Mouse (Mus musculus): ENCODE results near the gene Wdr27.

Wdr27 gene

GRCm38 (mm10) chr17:14817975-14818374, 125.0 kb downstream of the Wdr27 start:
- Histone ChIP-seq H3K27me3 (ENCODE audit: control insufficient read depth, insufficient read depth, low read length, poor library complexity, severe bottlenecking) (no peaks in the 10 kb centered on the region), H3K36me3 (ENCODE audit: control insufficient read depth, insufficient read depth, low read length, poor library complexity, severe bottlenecking) (no peaks in the 10 kb centered on the region)
- no peak for DNase-seq (ENCODE audit: low read depth, low spot score)

DNA sequence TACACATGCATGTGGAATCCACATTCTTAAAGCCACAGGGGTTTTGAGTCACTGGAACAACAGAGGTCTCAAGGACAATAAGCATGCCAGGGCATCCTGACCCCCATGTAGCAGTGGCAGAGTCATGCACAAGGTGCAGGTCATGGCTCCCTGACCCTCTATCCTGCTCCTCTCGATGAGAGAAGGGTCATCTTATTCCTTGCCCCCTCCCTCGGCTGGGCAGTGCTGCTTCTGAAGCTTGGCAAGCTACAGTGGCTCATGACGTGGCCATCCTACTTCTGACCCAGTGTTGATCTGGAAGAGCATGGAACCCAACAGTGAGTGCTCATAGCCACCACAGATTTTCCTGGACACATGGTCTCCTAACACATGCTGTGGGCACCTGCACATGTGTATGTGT, 126.9 kb downstream of the Wdr27 start:
- Histone ChIP-seq H3K27me3 (ENCODE audit: control insufficient read depth, insufficient read depth, low read length, poor library complexity, severe bottlenecking) (no peaks in the 10 kb centered on the region), H3K36me3 (ENCODE audit: control insufficient read depth, insufficient read depth, low read length, poor library complexity, severe bottlenecking) (no peaks in the 10 kb centered on the region)
- no peak for DNase-seq (ENCODE audit: low read depth, low spot score)

GRCm38 (mm10) chr17:14815304-14815703, 127.7 kb downstream of the Wdr27 start:
- Histone ChIP-seq H3K36me3 (ENCODE audit: control insufficient read depth, insufficient read depth, low read length, poor library complexity, severe bottlenecking) (no peaks in the 10 kb centered on the region), H3K27me3 (ENCODE audit: control insufficient read depth, insufficient read depth, low read length, poor library complexity, severe bottlenecking) (no peaks in the 10 kb centered on the region)
- no peak for DNase-seq (ENCODE audit: low read depth, low spot score)

GRCm38 (mm10) chr17:14812631-14813030, 130.3 kb downstream of the Wdr27 start:
- no peaks in the 10 kb centered on the region for H3K36me3 ChIP-seq (ENCODE audit: control insufficient read depth, insufficient read depth, low read length, poor library complexity, severe bottlenecking)
- no peaks in the 10 kb centered on the region for H3K27me3 ChIP-seq (ENCODE audit: control insufficient read depth, insufficient read depth, low read length, poor library complexity, severe bottlenecking)
- DNase-seq (ENCODE audit: low read depth, low spot score), result no peak

DNA sequence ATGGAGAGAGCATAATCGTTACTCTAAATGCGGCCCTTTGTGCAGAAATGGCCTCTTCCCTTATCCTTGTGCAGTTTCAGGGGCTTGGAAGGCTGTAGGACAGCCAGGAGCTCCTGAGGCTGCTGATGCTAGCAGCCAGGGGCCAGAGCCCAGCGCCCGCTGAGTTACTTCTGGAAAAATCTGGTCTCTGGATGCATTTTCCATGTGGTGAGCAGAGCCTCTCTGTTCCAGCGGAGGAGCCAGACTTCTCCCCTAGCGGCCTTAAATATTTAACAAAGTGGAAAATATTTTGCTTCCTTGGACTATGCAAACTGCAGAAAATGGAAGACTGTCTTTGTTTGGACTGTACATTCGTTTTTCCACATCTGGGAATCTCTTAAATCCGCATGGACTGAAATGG, 130.9 kb downstream of the Wdr27 start:
- no peak for DNase-seq (ENCODE audit: low read depth, low spot score)
- Histone ChIP-seq H3K27me3 (ENCODE audit: control insufficient read depth, insufficient read depth, low read length, poor library complexity, severe bottlenecking) (no peaks in the 10 kb centered on the region), H3K36me3 (ENCODE audit: control insufficient read depth, insufficient read depth, low read length, poor library complexity, severe bottlenecking) (no peaks in the 10 kb centered on the region)

DNA sequence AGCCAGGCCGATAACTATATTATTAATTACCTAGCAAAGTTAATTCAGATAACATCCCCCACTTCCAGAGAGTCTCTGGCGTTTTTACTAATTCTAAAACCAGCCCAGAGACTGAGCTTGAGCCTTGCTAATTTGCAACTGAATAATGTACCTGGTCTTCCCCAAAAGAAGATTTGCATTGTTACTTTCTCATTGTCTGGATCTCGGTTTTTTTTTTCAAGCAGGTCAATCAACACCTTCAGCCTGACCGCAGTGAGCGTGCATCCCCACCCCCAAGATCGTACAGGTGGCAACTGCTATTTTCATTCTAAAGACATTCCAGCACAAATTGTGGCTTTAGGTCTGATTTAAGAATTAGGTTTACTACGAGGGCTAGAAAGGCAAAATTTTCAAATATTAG, 136.2 kb downstream of the Wdr27 start:
- no peaks in the 10 kb centered on the region for H3K36me3 ChIP-seq (ENCODE audit: control insufficient read depth, insufficient read depth, low read length, poor library complexity, severe bottlenecking)
- no peaks in the 10 kb centered on the region for H3K27me3 ChIP-seq (ENCODE audit: control insufficient read depth, insufficient read depth, low read length, poor library complexity, severe bottlenecking)
- no peak for DNase-seq (ENCODE audit: low read depth, low spot score)

DNA sequence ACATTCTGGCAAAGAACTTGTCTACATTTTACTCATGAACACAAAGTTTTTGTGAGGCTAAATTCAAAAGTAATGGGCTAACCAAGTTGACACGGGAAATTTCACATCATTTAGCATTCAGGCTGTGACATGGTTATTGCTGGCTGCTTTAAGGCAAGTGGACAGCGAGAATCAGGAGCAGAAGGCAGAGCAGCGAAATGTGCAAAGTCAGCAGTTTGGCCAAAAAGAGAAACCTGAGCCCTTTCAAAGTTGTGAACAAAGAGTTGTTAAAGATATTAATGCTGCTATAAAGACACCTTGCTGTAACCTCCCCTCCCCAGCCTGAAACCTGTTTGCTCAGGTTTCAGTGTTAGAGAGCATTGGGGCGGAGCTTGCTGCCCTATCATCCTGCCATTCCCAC, 143.7 kb downstream of the Wdr27 start:
- no peaks in the 10 kb centered on the region for H3K36me3 ChIP-seq (ENCODE audit: control insufficient read depth, insufficient read depth, low read length, poor library complexity, severe bottlenecking)

DNA sequence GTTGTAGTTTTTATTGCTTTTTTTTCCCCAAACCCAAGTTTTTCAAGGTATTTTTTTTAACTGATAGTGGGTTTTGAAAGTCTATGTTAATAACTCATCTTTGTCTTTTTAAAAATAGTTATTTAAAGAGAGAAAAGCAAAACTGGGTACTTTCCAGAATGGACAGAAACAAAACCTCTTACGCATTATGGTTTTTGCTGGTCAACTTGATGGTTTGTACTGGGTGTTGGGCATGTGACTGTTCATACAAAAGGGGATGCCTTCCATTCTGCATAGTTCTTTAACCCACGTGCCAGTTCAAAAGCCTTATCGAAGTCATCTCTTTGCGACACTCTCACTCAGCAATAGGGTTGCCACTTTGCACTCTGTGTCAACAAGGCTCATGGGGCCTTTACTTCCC, 147.9 kb downstream of the Wdr27 start:
- H3K27me3 ChIP-seq (ENCODE audit: control insufficient read depth, insufficient read depth, low read length, poor library complexity, severe bottlenecking), result no peaks in the 10 kb centered on the region
- no peaks in the 10 kb centered on the region for H3K36me3 ChIP-seq (ENCODE audit: control insufficient read depth, insufficient read depth, low read length, poor library complexity, severe bottlenecking)
- no peak for DNase-seq (ENCODE audit: low read depth, low spot score)

More for the DNA sequence above, 143.7 kb downstream of the Wdr27 start:
- no peaks in the 10 kb centered on the region for H3K27me3 ChIP-seq (ENCODE audit: control insufficient read depth, insufficient read depth, low read length, poor library complexity, severe bottlenecking)
- DNase-seq (ENCODE audit: low read depth, low spot score), result no peak

DNA sequence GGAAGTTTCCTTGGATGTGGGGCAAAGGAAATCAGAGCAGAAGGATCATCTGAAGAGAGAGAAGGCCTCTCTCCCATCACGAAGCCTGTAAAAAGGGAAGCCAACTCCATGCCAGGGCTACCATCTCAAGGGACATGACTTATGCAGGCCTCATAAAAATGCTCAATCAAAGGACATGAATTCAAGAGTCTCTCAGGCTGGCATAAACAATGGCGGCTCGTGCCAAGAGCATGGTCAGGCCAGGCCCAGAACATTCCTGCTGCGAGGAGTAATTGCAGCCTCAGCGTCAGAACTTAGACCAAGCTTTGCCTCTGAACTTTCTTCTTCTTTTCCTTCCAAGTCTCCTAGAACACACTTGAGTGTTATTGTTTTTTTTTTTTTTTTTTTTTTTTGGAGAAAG, 163.6 kb downstream of the Wdr27 start:
- Histone ChIP-seq H3K36me3 (ENCODE audit: control insufficient read depth, insufficient read depth, low read length, poor library complexity, severe bottlenecking) (no peaks in the 10 kb centered on the region), H3K27me3 (ENCODE audit: control insufficient read depth, insufficient read depth, low read length, poor library complexity, severe bottlenecking) (no peaks in the 10 kb centered on the region)
- no peak for DNase-seq (ENCODE audit: low read depth, low spot score)

DNA sequence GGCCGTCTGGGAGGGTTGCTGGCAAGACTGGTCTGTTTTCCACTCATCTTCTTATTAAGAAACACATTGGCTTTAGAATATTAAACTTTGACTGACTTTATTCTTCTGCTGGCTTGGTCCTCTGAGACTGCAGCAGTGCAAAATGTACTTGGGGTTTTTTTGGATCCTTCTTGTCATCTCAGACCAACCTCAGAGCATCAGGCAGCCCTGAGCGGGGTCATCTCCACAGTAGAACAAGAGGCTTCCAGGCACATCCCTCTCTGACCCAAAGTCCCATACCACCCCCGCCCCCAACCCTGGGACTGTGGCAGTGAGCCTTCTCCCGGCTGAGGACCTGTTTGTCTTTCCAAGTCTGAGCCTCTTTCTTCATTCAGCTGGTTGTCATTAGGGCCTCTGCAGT, 171.6 kb downstream of the Wdr27 start:
- Histone ChIP-seq H3K36me3 (ENCODE audit: control insufficient read depth, insufficient read depth, low read length, poor library complexity, severe bottlenecking) (no peaks in the 10 kb centered on the region), H3K27me3 (ENCODE audit: control insufficient read depth, insufficient read depth, low read length, poor library complexity, severe bottlenecking) (no peaks in the 10 kb centered on the region)
- DNase-seq (ENCODE audit: low read depth, low spot score), result no peak

DNA sequence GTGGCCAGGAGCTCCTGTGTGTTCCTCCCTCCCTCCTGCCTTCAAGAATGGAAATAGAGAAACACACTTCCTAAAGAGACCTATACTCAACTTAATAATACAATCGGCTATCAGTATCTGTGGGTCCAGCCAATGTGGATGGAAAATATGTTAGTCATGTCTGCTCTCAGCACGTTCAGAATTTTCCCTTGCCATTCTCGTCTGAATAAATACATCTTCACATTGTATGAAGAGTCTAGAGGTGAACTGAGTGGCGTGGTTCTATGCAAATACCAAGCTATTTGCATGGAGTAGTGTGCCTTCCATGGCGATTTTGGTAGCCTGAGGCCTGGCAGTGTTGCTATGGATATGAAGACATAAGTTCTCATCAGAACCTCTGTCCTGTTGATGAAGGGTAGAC, 172.6 kb downstream of the Wdr27 start:
- no peaks in the 10 kb centered on the region for H3K36me3 ChIP-seq (ENCODE audit: control insufficient read depth, insufficient read depth, low read length, poor library complexity, severe bottlenecking)
- DNase-seq (ENCODE audit: low read depth, low spot score), result no peak
- H3K27me3 ChIP-seq (ENCODE audit: control insufficient read depth, insufficient read depth, low read length, poor library complexity, severe bottlenecking), result no peaks in the 10 kb centered on the region
